Mouse (Mus musculus) spleen, adult 12 weeks (tissue): ENCODE data around the gene Acsf2.
A peak's percentile ranks its signal among the peaks of the same experiment; 100 is the strongest.
"Not testable (repeated sequence)": the region's sequence is repeated elsewhere in the genome, so short reads cannot be mapped to it uniquely, and the experiment has no call there.

Experiments used
- DNase-seq: peaks from one replicate; pipeline ENCODE4 v3.0.0; 2022; ENCODE audit warnings: low spot score

Gene Acsf2

GRCm38 (mm10) chr11:94601321-94602281 lies at the start of gene Acsf2:
Gene Acsf2, minus strand, starts transcription at chr11:94601871.
- peak; percentile 52 for DNase-seq

GRCm38 (mm10) chr11:94651241-94651640 lies 49.6 kb upstream of the Acsf2 start:
- DNase-seq: not testable (repeated sequence)

GRCm38 (mm10) chr11:94646457-94646856 lies 44.8 kb upstream of the Acsf2 start:
- DNase-seq: no peak

GRCm38 (mm10) chr11:94644461-94645219 lies 43.0 kb upstream of the Acsf2 start:
- DNase-seq: no peak

- no peak for DNase-seq
Observed at GRCm38 (mm10) chr11:94634431-94634830, 32.8 kb upstream of the Acsf2 start.

- DNase-seq: no peak
Observed at GRCm38 (mm10) chr11:94632988-94633387, 31.3 kb upstream of the Acsf2 start.

GRCm38 (mm10) chr11:94631969-94632368 lies 30.3 kb upstream of the Acsf2 start:
- DNase-seq: no peak

- DNase-seq: peak; percentile 41
Observed at GRCm38 (mm10) chr11:94630199-94631011, 28.7 kb upstream of the Acsf2 start.

- no peak for DNase-seq
Observed at GRCm38 (mm10) chr11:94629884-94630198, 28.2 kb upstream of the Acsf2 start.

GRCm38 (mm10) chr11:94629199-94629883 lies 27.7 kb upstream of the Acsf2 start, which contains the start of gene Lrrc59:
Gene Lrrc59, plus strand, starts transcription at chr11:94629767.
- DNase-seq: peak; percentile 93

- DNase-seq: no peak
Observed at GRCm38 (mm10) chr11:94622162-94622561, 20.5 kb upstream of the Acsf2 start.

- DNase-seq: no peak
Observed at GRCm38 (mm10) chr11:94621458-94621852, 19.8 kb upstream of the Acsf2 start.

- DNase-seq: no peak
Observed at GRCm38 (mm10) chr11:94620766-94621457, 19.2 kb upstream of the Acsf2 start.

GRCm38 (mm10) chr11:94617646-94618045 lies 16.0 kb upstream of the Acsf2 start:
- DNase-seq: no peak

GRCm38 (mm10) chr11:94615494-94615893 lies 13.8 kb upstream of the Acsf2 start:
- DNase-seq: no peak

- DNase-seq: no peak
Observed at GRCm38 (mm10) chr11:94614603-94615002, 12.9 kb upstream of the Acsf2 start.

- DNase-seq: no peak
Observed at GRCm38 (mm10) chr11:94610744-94611740, 9.4 kb upstream of the Acsf2 start.

GRCm38 (mm10) chr11:94602356-94602955 lies 785 bp upstream of the Acsf2 start:
- DNase-seq: no peak

- DNase-seq: no peak
Observed at GRCm38 (mm10) chr11:94600447-94600846, 1.2 kb downstream of the Acsf2 start.
